Mouse (Mus musculus): ENCODE data around the gene Slc44a5. TPM values are rescaled to one million over a fixed set of nuclear protein-coding genes. Genes with fewer than 3 reads are reported as not detected.

The Slc44a5 gene
- polyA plus RNA-seq, 1 experiment from 2014 or later = 0.97 TPM

DNA sequence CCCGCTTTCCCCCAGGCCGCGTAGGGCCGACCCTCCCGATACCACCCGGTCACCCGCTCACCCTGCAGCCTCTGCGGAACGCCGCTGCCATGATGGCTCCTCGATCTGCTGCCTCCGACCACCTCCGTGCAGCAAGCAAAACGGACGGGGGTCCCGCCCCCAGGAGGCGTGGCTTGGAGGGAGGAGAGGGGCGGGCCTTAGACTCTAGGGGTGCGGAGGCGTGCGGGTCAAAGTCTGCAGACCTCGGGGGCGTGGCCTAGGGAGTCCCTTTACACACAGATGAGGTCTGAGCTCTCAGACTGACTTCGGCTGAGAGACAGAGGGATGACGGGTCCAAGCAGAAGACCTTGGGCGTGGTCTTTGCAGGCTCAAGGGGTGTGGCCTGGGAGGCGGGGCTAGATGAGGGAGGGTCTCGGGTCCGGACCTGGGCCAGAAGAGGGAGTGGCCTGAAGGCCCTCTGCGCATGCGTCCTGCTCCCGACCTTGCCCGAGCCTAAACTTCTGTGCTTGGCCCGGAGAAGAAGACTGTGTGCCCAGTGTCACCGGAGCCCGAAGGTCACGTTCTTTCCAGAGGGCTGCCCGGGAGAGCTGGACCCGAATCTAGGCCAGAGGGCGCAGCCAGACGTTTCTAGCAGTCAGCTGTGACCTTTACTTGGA lies 28.8 kb upstream of the Slc44a5 start, which contains the start of gene Acadm:
Gene Acadm, minus strand, starts transcription at position 298 of the 656 bp plus-strand sequence.
- ATAC-seq = peak; percentile 98
- Histone ChIP-seq H3K9ac (peak within 1 kb of the TSS; percentile 82), H3K4me3 (replicated peaks) (peak within 1 kb of the TSS; percentile 83), H3K4me1 (replicated peaks) (peaks cover 5% of the 10 kb centered on the region), H3K27me3 (replicated peaks) (no peaks in the 10 kb centered on the region), H3K9me3 (no peaks in the 10 kb centered on the region), H3K4me2 (replicated peaks) (peak within 1 kb of the TSS; percentile 73), H3K36me3 (no peaks in the 10 kb centered on the region), H3K27ac (peak within 1 kb of the TSS; percentile 86)
- WGBS = under 1% methylated on average over 41 of the region's 41 CpGs

DNA sequence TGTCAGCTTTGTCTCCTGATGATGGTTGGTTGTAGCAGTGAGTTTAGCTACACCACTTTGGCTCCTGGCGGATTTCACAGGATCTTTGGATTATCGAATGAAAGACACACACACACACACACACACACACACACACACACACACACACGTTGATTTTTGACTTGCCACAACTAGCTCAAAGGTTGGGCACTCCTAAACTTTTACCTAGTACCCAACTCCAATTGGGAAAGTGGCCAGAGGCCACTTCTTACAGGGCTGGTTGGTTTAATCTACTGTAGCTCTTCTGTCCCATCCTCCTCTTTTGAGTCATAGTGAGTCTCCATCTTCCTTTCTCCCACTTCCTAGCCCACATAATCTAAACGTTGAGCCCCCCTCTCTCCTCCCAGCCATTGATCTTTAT lies 26.0 kb upstream of the Slc44a5 start:
- Histone ChIP-seq H3K9ac (no peak overlapping the region), H3K4me2 (replicated peaks) (no peak overlapping the region), H3K4me3 (replicated peaks) (no peak overlapping the region), H3K9me3 (no peaks in the 10 kb centered on the region), H3K27ac (no peak overlapping the region), H3K4me1 (replicated peaks) (peaks cover 5% of the 10 kb centered on the region), H3K36me3 (no peaks in the 10 kb centered on the region), H3K27me3 (replicated peaks) (no peaks in the 10 kb centered on the region)
- ATAC-seq = no peak
- WGBS = 80% methylated on average over 4 of the region's 4 CpGs

- no peaks in the 10 kb centered on the region for H3K4me1 ChIP-seq (replicated peaks)
- no peak overlapping the region for H3K4me2 ChIP-seq (replicated peaks)
- no peak for ATAC-seq
- no peaks in the 10 kb centered on the region for H3K27me3 ChIP-seq (replicated peaks)
- H3K4me3 ChIP-seq (replicated peaks) = no peak overlapping the region
- no peak overlapping the region for H3K9ac ChIP-seq
- WGBS = 68% methylated on average over 2 of the region's 2 CpGs
- H3K9me3 ChIP-seq = no peaks in the 10 kb centered on the region
- H3K36me3 ChIP-seq = no peaks in the 10 kb centered on the region
- H3K27ac ChIP-seq = no peak overlapping the region
These were observed 25.1 kb upstream of the Slc44a5 start for GRCm38 (mm10) chr3:153948176-153948575.

GRCm38 (mm10) chr3:153957916-153958315 lies 15.3 kb upstream of the Slc44a5 start:
- H3K9me3 ChIP-seq = no peaks in the 10 kb centered on the region
- H3K36me3 ChIP-seq = no peaks in the 10 kb centered on the region
- 86% methylated on average over 5 of the region's 5 CpGs for WGBS
- no peaks in the 10 kb centered on the region for H3K4me1 ChIP-seq (replicated peaks)
- no peak overlapping the region for H3K4me2 ChIP-seq (replicated peaks)
- H3K4me3 ChIP-seq (replicated peaks) = no peak overlapping the region
- H3K27me3 ChIP-seq (replicated peaks) = no peaks in the 10 kb centered on the region
- ATAC-seq = no peak
- H3K9ac ChIP-seq = no peak overlapping the region
- H3K27ac ChIP-seq = no peak overlapping the region

- 81% methylated on average over 1 of the region's 1 CpGs for WGBS
- H3K4me2 ChIP-seq (replicated peaks) = no peak overlapping the region
- peak; percentile 59 for ATAC-seq
These were observed 14.1 kb upstream of the Slc44a5 start for GRCm38 (mm10) chr3:153959035-153959730.

DNA sequence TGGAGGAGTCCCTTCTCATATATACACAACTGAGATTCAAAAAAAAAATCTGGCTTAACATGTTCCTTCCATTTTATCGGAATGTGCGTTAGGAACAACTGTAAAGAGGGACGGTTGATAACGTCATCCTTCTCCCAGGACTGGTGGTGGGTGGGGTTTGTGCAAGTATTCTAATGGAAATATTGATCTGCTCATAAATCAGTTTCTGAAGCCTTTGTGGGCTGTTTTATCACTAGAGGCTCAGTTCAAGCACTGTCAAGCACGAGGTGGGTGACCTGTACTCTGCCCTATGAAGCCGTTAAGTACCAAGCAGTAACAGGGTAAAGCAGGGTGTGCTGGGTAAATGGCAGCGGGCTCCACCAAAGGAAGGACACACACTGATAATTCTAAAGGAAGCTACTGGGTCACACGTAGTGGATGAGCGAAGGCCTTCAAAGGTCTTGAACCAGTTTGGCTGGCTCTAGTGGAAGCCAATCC lies 13.5 kb upstream of the Slc44a5 start:
- H3K27me3 ChIP-seq (replicated peaks) = no peaks in the 10 kb centered on the region
- no peak overlapping the region for H3K9ac ChIP-seq
- H3K4me3 ChIP-seq (replicated peaks) = no peak overlapping the region
- no peak overlapping the region for H3K4me2 ChIP-seq (replicated peaks)
- WGBS = 70% methylated on average over 9 of the region's 9 CpGs
- H3K9me3 ChIP-seq = no peaks in the 10 kb centered on the region
- H3K36me3 ChIP-seq = no peaks in the 10 kb centered on the region
- no peaks in the 10 kb centered on the region for H3K4me1 ChIP-seq (replicated peaks)
- peak; percentile 80 for ATAC-seq
- no peak overlapping the region for H3K27ac ChIP-seq

More at GRCm38 (mm10) chr3:153959035-153959730, 14.1 kb upstream of the Slc44a5 start:
- Histone ChIP-seq H3K27ac (no peak overlapping the region), H3K4me1 (replicated peaks) (no peaks in the 10 kb centered on the region), H3K4me3 (replicated peaks) (no peak overlapping the region), H3K9ac (no peak overlapping the region), H3K36me3 (no peaks in the 10 kb centered on the region), H3K27me3 (replicated peaks) (no peaks in the 10 kb centered on the region), H3K9me3 (no peaks in the 10 kb centered on the region)

- Histone ChIP-seq H3K4me3 (replicated peaks) (no peak overlapping the region), H3K36me3 (no peaks in the 10 kb centered on the region), H3K9me3 (no peaks in the 10 kb centered on the region), H3K4me2 (replicated peaks) (no peak overlapping the region), H3K27ac (no peak overlapping the region), H3K27me3 (replicated peaks) (no peaks in the 10 kb centered on the region), H3K9ac (no peak overlapping the region), H3K4me1 (replicated peaks) (no peaks in the 10 kb centered on the region)
- 82% methylated on average over 2 of the region's 2 CpGs for WGBS
- no peak; the same call in 1 of the 2 replicates for ATAC-seq
These were observed 12.4 kb upstream of the Slc44a5 start for GRCm38 (mm10) chr3:153960884-153961283.

GRCm38 (mm10) chr3:153961632-153962389 lies 11.4 kb upstream of the Slc44a5 start:
- H3K4me3 ChIP-seq (replicated peaks) = no peak overlapping the region
- no peak overlapping the region for H3K27ac ChIP-seq
- no peak for ATAC-seq
- H3K9ac ChIP-seq = no peak overlapping the region
- no peaks in the 10 kb centered on the region for H3K9me3 ChIP-seq
- no peaks in the 10 kb centered on the region for H3K36me3 ChIP-seq
- no peak overlapping the region for H3K4me2 ChIP-seq (replicated peaks)
- 71% methylated on average over 6 of the region's 6 CpGs for WGBS
- H3K4me1 ChIP-seq (replicated peaks) = no peaks in the 10 kb centered on the region
- no peaks in the 10 kb centered on the region for H3K27me3 ChIP-seq (replicated peaks)

- ATAC-seq = peak; percentile 68
These were observed 5.8 kb upstream of the Slc44a5 start for GRCm38 (mm10) chr3:153967447-153967846.

GRCm38 (mm10) chr3:153968549-153968948 lies 4.7 kb upstream of the Slc44a5 start:
- H3K27ac ChIP-seq = no peak overlapping the region
- H3K4me2 ChIP-seq (replicated peaks) = no peak overlapping the region
- ATAC-seq = 0 out of 2 replicates have a peak, but pooled peaks have one; percentile 40
- no peaks in the 10 kb centered on the region for H3K36me3 ChIP-seq
- WGBS = 48% methylated on average over 4 of the region's 4 CpGs
- H3K27me3 ChIP-seq (replicated peaks) = peaks cover 11% of the 10 kb centered on the region
- no peak overlapping the region for H3K9ac ChIP-seq
- H3K4me1 ChIP-seq (replicated peaks) = peaks cover 7% of the 10 kb centered on the region
- H3K4me3 ChIP-seq (replicated peaks) = no peak overlapping the region
- H3K9me3 ChIP-seq = no peaks in the 10 kb centered on the region

More at GRCm38 (mm10) chr3:153967447-153967846, 5.8 kb upstream of the Slc44a5 start:
- H3K27me3 ChIP-seq (replicated peaks) = 0 out of 2 replicates have a peak, but pooled peaks cover under 1% of the 10 kb centered on the region
- 0 out of 2 replicates have a peak, but pooled peaks cover 2% of the 10 kb centered on the region for H3K4me1 ChIP-seq (replicated peaks)
- no peak overlapping the region for H3K4me3 ChIP-seq (replicated peaks)
- 58% methylated on average over 5 of the region's 5 CpGs for WGBS
- no peaks in the 10 kb centered on the region for H3K36me3 ChIP-seq
- no peak overlapping the region for H3K4me2 ChIP-seq (replicated peaks)
- no peak overlapping the region for H3K9ac ChIP-seq
- no peaks in the 10 kb centered on the region for H3K9me3 ChIP-seq
- H3K27ac ChIP-seq = no peak overlapping the region

- no peak for ATAC-seq
- no peak overlapping the region for H3K4me3 ChIP-seq (replicated peaks)
- no peaks in the 10 kb centered on the region for H3K9me3 ChIP-seq
- H3K9ac ChIP-seq = no peak overlapping the region
- no peak overlapping the region for H3K27ac ChIP-seq
- peaks cover 18% of the 10 kb centered on the region for H3K27me3 ChIP-seq (replicated peaks)
- WGBS = 81% methylated on average over 4 of the region's 4 CpGs
- no peak overlapping the region for H3K4me2 ChIP-seq (replicated peaks)
- H3K4me1 ChIP-seq (replicated peaks) = peaks cover 15% of the 10 kb centered on the region
- no peaks in the 10 kb centered on the region for H3K36me3 ChIP-seq
These were observed 3.8 kb upstream of the Slc44a5 start for GRCm38 (mm10) chr3:153969451-153969850.

All from intestine, embryonic 15.5 days (tissue).